Mouse (Mus musculus) liver, embryonic 14.5 days (tissue): ENCODE data around the gene Gpsm3.

Experiments
- CTCF ChIP-seq: IDR thresholded peaks from 2 replicates; pipeline ENCODE4 v1.5.1; 2016; ENCODE audit warnings: antibody characterized with exemption, low read depth, control low read depth
- EP300 ChIP-seq: IDR thresholded peaks from 2 replicates; pipeline ENCODE4 v1.6.1; 2016; ENCODE audit warnings: antibody characterized with exemption, low read depth

GRCm38 (mm10) chr17:34568421-34568820 lies 21.2 kb upstream of the Gpsm3 start:
- TF ChIP-seq CTCF (no peak), EP300 (no peak)
